Mouse (Mus musculus): Measurements from ENCODE around the gene Mpeg1.

GRCm38 (mm10) chr19:12488205-12488966 is 27.8 kb downstream of the Mpeg1 start:
- TF ChIP-seq GATA1 (IDR thresholded peaks at IDR 0.05; ENCODE audit: borderline replicate concordance, low read length): no peak
- TF ChIP-seq FLI1 (IDR thresholded peaks at IDR 0.05; ENCODE audit: low read length): no peak

Data from megakaryocyte, embryonic 14.5 days (primary cell).